Mouse (Mus musculus): ENCODE measurements at regions not wholly inside any gene's neighbourhood (a gene's known extent, or its start where the extent isn't known, plus 50 kb on each side); places are given as distances from the start of the nearest gene placed in this dataset.

- no peak for DNase-seq
Measured at GRCm38 (mm10) chr2:161339327-161340001, 230.6 kb upstream of the Chd6 start.

GRCm38 (mm10) chr2:161338953-161339326 is 230.1 kb upstream of the Chd6 start:
- no peak for DNase-seq

DNA sequence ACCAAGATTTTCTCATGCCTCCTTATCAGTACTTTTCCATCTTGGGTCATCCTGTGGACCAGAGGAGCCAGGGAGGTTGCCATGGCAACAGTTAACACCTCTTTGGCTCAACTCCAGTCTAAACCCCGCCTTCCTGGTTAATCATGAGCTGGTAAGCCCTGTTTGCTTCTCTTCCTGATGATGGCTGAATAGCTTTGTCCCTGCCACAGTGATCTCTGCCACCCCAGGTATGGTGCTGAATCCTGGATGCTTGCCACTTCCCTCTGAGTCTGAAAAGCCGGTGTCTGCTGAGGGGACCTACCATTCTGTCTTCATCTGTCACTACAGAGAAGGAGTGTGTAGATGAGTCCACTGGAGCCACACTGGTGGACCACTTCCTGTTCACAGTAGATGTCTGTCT is 223.8 kb upstream of the Chd6 start:
- no peak for DNase-seq

GRCm38 (mm10) chr2:161331850-161332365 is 223.0 kb upstream of the Chd6 start:
- DNase-seq = no peak

- DNase-seq = no peak
Measured at GRCm38 (mm10) chr2:161302796-161303195, 193.9 kb upstream of the Chd6 start.

DNA sequence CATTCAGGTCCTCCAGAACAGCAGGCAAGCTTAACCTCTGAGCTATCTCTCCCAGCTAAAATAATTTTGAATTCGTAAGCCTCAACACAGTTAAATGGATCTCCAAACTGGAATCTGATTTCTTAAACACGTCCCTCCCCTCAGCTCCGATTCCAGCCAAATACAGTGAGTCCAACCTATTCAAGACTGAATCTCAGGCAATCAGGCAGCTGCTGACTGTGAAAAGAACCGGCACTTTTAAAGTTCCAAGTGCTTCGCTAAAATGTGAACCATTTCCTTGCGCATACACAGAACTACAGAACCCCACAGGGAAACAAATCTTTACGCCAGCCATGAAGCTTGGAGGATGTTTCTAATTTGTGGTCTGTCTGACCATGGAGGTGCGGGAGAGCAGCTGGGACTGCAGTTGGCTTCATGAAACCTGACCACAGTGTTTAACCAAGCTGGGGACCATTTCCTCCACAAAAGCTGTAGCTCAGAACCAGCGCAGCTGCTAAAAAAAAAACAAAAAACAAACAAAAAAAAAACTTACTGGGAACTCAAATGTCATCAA is 160.1 kb upstream of the Chd6 start:
- DNase-seq = no peak

GRCm38 (mm10) chr2:161266476-161266875 is 157.6 kb upstream of the Chd6 start:
- no peak for DNase-seq

DNA sequence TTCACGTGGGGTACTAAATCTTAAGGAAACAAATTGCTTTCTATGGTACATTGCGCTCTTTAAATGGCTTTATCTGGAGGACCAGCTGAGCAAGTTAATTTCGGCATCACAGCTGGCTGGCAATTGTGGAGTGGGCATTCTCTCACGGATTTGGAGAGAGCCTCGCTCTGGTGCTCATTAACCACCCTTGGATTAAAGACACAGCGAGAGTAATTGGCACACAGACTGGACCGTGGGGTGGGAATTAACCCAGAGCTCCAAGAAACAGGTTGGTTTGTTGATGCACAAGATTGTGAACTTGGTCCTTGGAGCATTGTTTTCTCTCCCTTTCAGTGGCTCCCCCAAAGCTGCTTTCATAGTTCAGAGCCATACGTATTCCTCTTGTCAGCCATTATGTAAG is 156.3 kb upstream of the Chd6 start:
- no peak for DNase-seq

DNA sequence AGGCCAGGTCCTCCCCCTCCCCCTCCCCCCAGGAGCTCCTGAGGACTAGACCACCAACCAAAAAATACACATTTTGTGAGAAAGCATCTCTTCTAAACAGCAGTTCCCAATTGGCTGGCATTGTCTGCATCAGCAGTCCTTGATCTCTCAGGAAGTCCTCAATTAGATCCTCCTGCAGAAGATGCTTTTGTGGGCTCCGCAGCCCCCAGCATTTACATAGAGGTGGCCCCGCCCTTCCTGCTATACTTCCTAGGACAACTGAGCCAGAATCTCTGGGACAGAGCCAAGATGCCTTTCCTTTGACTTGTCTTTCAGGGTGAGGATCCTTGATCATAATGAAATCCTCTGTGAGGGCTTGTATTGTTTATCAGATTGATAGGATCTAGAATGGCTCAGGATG is 143.9 kb upstream of the Chd6 start:
- DNase-seq = no peak

GRCm38 (mm10) chr2:161241665-161242064 is 132.8 kb upstream of the Chd6 start:
- DNase-seq = no peak

DNA sequence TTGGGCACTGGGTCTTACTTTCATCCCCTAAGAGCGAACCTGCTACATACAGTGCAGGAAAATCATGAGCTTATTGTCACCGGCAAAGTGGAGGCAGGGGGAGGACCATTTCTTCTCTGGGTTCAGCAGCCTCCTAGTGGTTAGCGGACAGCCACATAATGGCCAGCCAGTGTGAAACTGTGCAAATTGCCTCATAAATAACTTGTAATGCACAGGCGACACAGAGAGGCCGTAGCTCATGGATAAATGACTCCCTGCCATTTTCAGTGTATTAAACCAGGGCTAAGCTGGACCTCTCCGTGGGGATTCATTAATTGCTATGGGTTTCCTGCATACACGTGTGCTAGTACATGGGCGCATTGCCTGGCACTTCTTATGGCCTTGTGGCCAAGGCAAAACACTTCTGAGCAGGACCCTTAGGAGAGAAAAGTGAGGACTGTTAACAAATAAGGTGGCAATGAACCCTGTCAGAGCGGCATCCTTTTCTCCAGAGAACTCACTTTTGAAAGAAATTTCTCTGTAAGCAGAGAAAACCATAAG is 128.5 kb upstream of the Chd6 start:
- DNase-seq = no peak

DNA sequence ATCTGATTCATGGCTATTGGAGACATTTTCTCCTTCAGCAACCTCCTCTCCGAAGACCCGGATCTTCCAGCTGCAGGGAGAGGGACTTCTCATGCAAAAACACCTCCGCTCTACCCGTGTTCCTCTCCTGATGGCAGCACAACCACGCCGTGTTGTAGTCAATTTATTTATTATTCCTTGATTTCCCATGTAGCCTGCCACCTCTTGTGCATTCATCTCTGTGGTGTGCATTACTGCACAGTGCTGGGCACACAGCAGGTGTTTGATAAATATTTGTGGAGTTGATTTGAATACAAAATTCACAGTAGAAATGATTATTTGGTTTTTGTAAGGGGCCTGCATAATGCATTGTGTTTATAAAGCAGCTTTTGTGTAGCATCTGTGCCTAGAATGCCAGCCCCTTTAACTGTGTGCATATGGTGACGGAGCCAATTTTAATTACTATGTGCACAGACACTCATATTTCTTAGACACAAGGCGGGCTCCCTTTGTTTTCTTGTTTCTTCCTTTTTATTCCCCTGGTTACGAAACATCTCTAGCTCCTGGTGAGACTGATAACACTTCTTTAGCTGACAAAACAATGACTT is 124.4 kb upstream of the Chd6 start:
- DNase-seq = no peak

DNA sequence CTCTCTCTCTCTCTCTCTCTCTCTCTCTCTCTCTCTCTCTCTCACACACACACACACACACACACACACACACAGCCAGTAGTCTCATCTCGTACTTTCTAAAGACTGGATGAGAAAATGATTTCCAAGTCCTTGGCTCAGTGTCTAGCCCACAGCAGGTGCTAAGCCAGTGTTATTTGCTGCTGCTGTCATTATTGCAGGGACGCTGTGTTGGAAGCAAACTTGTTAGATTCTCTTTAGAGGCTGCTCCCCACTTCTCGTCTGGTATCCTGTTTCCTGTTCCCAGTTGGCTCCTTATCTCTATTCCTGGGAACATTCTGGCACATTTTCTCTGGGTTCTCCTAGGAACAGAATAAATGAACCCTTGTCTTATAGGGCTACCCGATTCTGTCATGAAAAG is 122.5 kb upstream of the Chd6 start:
- no peak for DNase-seq

GRCm38 (mm10) chr2:161215736-161216135 is 106.9 kb upstream of the Chd6 start:
- DNase-seq = no peak

- peak; percentile 47 for DNase-seq
Measured at GRCm38 (mm10) chr2:161214681-161215458, 106.0 kb upstream of the Chd6 start.

- no peak for DNase-seq
Measured at GRCm38 (mm10) chr2:161212322-161212882, 103.5 kb upstream of the Chd6 start.

DNA sequence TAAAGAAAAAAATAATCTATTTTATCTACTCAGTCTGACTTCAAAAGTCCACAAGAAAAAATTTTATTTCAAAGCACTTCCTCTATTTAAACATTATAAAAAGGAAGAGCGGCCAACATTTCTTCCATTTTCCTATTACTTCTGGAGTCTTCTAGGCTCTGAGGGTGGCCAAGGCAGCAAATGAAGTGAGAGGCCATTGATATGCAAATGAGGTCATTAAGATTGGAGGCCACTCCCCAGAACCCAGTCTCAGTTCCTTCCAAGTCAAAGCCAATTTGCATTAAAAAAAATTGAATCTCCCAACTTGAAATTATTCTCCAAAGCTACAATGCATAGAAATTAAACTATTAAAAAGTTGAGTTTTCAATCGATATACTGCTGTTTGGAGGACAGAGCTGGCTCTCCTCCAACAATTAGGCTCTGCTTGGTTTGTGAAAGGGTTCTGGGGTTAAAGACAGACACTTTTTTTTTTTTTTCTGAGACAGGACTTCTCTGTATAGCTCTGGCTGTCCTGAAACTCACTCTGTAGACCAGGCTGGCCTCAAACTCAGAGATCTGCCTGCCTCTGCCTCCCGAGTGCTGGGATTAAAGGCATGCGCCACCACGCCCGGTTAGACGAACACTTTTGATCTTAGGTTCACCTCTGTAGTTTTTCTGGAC is 88.0 kb upstream of the Chd6 start:
- DNase-seq = no peak

DNA sequence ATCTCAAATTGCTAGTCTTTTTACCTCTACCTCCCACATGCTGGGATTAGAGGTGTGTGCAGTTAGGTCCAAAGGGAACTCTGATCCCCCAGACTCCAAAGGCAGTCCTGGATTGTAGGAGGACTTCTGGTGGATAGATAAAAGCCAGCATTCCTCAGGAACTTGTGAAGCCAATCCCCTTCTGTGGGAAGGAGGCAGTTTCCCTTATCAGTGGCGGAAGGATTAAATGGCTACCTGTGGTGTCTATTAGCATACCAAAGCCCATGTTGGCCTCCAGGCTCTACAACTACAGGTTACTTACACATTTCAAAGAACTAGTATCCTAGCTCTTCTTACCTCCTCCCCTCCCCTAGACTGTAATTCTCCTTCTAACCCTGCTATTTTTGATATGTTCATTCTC is 78.6 kb upstream of the Chd6 start:
- DNase-seq = no peak

GRCm38 (mm10) chr2:161185122-161185521 is 76.2 kb upstream of the Chd6 start:
- DNase-seq = no peak

- DNase-seq = peak; percentile 53
Measured at GRCm38 (mm10) chr2:161177355-161178021, 68.6 kb upstream of the Chd6 start.

- DNase-seq = no peak
Measured at GRCm38 (mm10) chr2:161166681-161167080, 57.8 kb upstream of the Chd6 start.

DNA sequence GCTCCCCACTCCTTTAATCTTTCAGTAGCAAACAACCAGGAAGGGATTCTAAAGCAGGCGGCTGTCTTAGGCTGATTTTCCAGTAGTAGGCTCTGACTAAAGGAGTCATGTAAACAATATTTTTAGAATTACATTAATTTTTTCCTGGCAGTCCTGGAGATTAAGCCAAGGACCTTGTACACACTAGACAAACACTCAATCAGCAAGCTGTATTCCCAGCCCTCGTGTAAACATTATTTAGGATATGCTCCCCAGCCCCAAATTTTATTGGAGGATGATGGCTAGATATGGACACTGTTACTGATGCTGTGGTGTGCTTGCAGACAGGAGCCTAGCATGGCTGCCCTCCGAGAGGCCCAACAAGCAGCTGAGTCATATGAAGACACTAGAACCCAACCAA is 56.6 kb upstream of the Chd6 start:
- no peak for DNase-seq
